Mouse (Mus musculus) heart, adult 18-20 months (tissue): ENCODE results near the gene Nptn. TPM values are rescaled to one million over a fixed set of nuclear protein-coding genes. Genes with fewer than 3 reads are reported as not detected.
"Not testable (repeated sequence)": the region's sequence is repeated elsewhere in the genome, so short reads cannot be mapped to it uniquely, and the experiment has no call there.

Source experiments
- DNase-seq, 2 experiments: peaks; one replicate each; pipeline ENCODE4 v3.0.0; 2021 to 2022; ENCODE audit warnings: mixed read lengths in 1 of 2
- total RNA-seq, 2 experiments: library from RNA; stranded (reverse); gene quantifications; 2 replicates each; pipeline ENCODE4 v1.2.3; 2021

Gene Nptn
- total RNA-seq, 2 experiments from 2014 or later = 113 to 123 TPM

DNA sequence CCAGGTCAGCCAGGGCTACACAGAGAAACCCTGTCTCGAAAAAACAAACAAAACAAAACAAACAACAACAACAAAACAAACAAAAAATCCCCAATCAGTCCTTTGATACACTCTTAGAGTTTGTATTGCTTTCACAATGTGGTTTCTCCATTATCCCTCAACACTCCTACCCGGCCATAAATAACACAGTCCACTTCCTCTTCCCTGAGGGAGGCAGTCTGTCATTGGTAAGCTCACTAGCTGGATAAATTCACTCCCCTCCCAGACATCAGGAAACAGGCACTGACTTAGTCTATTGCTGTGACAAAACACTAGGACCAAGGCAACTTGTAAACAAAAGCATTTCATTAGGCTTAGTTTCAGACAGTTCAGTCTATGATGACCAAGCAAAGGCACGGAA, 21.8 kb upstream of the Nptn start:
- DNase-seq = peak in 1 of 2 experiments; percentile 55

DNA sequence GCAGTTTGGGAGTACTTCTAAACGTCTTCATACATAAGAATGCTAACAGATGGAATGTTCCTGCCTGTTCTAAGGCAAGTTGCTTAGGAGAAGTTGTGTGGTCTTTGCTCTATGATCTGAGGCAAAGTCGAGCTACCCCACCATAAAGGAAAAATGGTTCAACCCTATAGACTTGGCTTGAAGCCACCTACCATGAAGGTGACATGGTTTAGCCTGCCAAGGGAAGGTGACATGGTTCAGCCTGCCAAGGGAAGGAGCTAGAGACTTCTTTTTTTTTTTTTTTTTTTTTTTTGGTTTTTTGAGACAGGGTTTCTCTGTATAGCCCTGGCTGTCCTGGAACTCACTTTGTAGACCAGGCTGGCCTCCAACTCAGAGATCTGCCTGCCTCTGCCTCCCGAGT, 16.1 kb upstream of the Nptn start:
- not testable (repeated sequence) for DNase-seq

- DNase-seq = no peak
Observed at GRCm38 (mm10) chr9:58567682-58568081, 14.4 kb upstream of the Nptn start.

DNA sequence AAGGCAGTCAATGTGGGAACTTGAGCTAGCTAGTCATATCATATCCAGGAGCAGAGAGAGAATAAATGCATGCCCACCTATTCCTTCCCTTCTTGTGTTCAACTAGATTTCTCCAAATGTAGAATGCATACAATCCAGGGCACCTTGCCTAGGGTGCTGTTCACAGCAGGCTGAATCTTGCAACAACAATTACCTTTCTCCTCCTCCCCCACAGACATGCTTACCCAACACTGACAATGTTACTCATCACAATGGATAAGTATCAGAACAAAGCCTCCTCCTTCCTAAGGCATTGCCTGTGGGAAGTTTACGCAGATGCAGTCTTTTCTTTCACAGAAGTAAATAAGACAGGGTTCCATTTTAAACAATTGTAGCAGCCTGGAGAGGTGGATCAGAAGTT, 11.0 kb upstream of the Nptn start:
- no peak for DNase-seq

- peak; percentile 89 to 95 for DNase-seq
Observed at GRCm38 (mm10) chr9:58578669-58579068, 3.4 kb upstream of the Nptn start.

GRCm38 (mm10) chr9:58580453-58581195, 1.4 kb upstream of the Nptn start:
- DNase-seq = peak in 1 of 2 experiments; percentile 24

GRCm38 (mm10) chr9:58581283-58581930, 633 bp upstream of the Nptn start:
- no peak for DNase-seq

- DNase-seq = peak in 1 of 2 experiments; percentile 49
Observed at GRCm38 (mm10) chr9:58582581-58583266, 684 bp downstream of the Nptn start.

GRCm38 (mm10) chr9:58583267-58583641, 1.2 kb downstream of the Nptn start:
- DNase-seq = no peak

GRCm38 (mm10) chr9:58584323-58584722, 2.3 kb downstream of the Nptn start:
- no peak for DNase-seq

- peak in 1 of 2 experiments; percentile 44 for DNase-seq
Observed at GRCm38 (mm10) chr9:58588657-58589056, 6.6 kb downstream of the Nptn start.

- DNase-seq = no peak
Observed at GRCm38 (mm10) chr9:58595313-58595712, 13.3 kb downstream of the Nptn start.

DNA sequence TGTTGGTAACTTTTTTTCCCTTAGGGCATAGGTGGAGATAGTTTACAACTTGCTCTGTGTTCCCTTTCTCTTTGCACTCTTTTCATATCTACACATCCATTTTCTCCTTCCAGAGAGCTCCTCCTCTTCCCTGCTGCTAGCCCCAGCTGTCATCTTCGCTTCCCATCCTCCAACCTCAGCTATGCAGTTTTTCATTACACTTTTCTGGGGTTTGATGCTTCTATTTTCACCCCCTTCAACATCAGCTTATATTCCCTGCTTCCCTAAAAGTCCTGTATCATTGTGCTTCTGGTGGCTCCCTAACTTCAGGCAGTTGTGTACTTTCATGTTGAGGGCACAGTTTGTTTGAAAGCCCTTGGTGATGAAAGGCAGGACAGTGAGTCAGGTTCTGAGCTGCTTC, 31.8 kb downstream of the Nptn start:
- DNase-seq = no peak

GRCm38 (mm10) chr9:58615064-58615938, 33.3 kb downstream of the Nptn start:
- no peak for DNase-seq

- no peak for DNase-seq
Observed at GRCm38 (mm10) chr9:58623009-58623408, 41.0 kb downstream of the Nptn start.

GRCm38 (mm10) chr9:58627197-58627596, 45.2 kb downstream of the Nptn start:
- no peak for DNase-seq

GRCm38 (mm10) chr9:58630441-58630840, 48.4 kb downstream of the Nptn start:
- no peak for DNase-seq

DNA sequence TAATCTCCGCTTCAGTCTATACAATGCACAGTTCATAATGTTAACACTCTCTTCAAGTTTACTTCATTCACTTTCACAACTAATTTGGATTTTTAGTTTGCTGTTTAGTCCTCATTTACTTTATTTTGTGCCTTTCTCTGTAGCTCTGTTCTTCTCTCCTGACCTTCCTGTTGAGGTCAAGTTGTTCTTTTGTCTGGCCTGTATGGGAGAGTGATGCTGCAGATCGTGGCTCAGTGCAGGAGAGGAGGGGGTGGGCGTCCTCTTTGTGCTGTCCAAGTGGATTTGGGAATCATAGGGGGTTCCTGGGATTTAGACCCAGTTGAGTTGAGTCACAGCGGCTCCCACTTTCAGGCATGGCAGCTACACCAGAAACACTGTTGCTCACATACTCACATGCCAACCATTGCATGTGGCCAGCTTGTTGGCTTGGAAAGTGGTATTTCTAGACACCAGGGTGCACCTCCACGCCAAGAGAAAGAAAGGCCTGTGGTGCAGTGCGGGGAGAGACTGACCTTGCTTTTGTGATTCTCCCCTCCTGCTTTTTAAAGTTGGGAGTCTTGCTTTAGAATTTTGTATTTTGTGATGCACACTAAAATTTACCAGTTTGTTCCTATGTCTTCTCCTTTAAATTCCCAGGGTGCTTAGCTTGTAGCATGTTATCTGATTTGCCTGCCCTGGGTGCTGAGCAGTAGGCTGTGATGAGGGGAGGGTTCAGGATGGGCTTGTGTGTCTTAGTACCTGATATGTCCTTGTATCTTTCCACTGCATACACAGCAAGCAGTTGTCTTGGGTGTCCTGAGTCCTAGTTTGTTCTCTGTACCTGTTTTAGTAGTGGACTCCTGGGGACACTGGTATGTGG, 66.6 kb downstream of the Nptn start:
- DNase-seq = no peak

DNA sequence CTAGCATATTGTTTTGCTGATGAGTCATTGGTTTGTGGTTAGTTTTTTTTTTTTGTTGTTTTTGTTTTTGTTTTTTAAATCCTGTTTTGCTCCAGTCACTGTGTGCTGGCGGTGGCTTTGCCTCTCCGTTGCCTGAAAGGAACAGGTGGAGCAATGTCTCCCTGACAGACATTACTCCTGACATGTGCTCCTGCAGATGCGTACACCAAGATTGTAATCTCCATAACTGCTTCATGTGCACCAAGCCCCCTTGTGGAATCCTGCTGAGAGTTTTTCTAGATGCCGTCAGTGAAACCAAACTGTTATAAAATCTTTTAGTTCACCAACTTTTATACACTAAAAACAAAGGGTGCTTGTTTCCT, 67.2 kb downstream of the Nptn start:
- DNase-seq = no peak

DNA sequence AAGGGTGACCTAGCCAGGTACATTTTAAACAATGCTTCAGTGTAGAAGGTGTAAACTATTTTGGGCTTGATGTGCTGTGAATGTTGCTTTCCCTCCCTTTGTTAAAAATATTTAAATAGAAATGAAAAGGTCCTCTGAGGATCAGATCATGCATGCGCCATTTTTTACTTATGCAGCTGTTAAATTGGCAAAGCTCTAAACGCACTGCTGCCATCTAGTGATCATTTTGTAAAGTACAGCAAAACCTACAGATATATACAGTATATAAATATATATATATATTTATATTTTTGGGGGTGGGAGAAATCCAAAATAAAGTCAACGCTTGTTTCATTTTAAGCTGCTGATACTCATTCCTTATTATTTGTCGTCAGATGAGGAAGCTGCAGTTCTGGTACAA, 70.0 kb downstream of the Nptn start:
- peak; percentile 42 to 74 for DNase-seq

- no peak for DNase-seq
Observed at GRCm38 (mm10) chr9:58654494-58654893, 72.5 kb downstream of the Nptn start.
